Mouse (Mus musculus) v-Abl transformed pro-B cells (cell line): Measurements from ENCODE around the gene Plscr3.

ENCODE experiments used
- in situ Hi-C, 2 experiments: fragments of 400-800 bp; cut with MboI; formaldehyde crosslinking; loops; one replicate each; pipeline ENCODE4 v1.15.1; 2025; ENCODE audit not compliant: unreplicated experiment in 2 of 2

Plscr3 gene

GRCm38 (mm10) chr11:69846198-69846680 is at the start of gene Plscr3:
Gene Plscr3, plus strand, starts transcription at chr11:69846376.
- in situ Hi-C loops: no loop called here

- in situ Hi-C loops: no loop called here
These were observed 48.3 kb upstream of the Plscr3 start for GRCm38 (mm10) chr11:69797924-69798323.

- in situ Hi-C loops: loop anchor here (5.0 kb wide), 2 partner anchors 42 to 78 kb away; partner anchors contain the start of genes Polr2a (in 2 of the 2) and Tmem95 (in 1 of the 2)
These were observed 46.6 kb upstream of the Plscr3 start for GRCm38 (mm10) chr11:69799394-69800137.

GRCm38 (mm10) chr11:69800138-69800391 is 46.1 kb upstream of the Plscr3 start:
- in situ Hi-C loops: loop anchor here (5.0 kb wide), 2 partner anchors 43 to 77 kb away; partner anchors contain the start of genes Polr2a (in 2 of the 2) and Tmem95 (in 1 of the 2)

GRCm38 (mm10) chr11:69800392-69801197 is 45.6 kb upstream of the Plscr3 start:
- in situ Hi-C loops: loop anchor here (5.0 kb wide), 2 partner anchors 43 to 77 kb away; partner anchors contain the start of genes Polr2a (in 2 of the 2) and Tmem95 (in 1 of the 2)

- in situ Hi-C loops: loop anchor here (5.0 kb wide), 2 partner anchors 44 to 76 kb away; partner anchors contain the start of genes Polr2a (in 2 of the 2) and Tmem95 (in 1 of the 2)
These were observed 44.7 kb upstream of the Plscr3 start, which contains the start of gene Fgf11 for GRCm38 (mm10) chr11:69801379-69801977. Gene Fgf11, minus strand, starts transcription at chr11:69801857.

GRCm38 (mm10) chr11:69802648-69803105 is 43.5 kb upstream of the Plscr3 start:
- in situ Hi-C loops: loop anchor here (5.0 kb wide), 2 partner anchors 45 to 75 kb away; partner anchors contain the start of genes Polr2a (in 2 of the 2) and Tmem95 (in 1 of the 2)

- in situ Hi-C loops: loop anchor here (5.0 kb wide), 2 partner anchors 46 to 74 kb away; partner anchors contain the start of genes Polr2a (in 2 of the 2) and Tmem95 (in 1 of the 2)
These were observed 42.8 kb upstream of the Plscr3 start for GRCm38 (mm10) chr11:69803328-69803727.

GRCm38 (mm10) chr11:69803786-69804651 is 42.2 kb upstream of the Plscr3 start:
- in situ Hi-C loops: loop anchor here (5.0 kb wide), 2 partner anchors 47 to 73 kb away; partner anchors contain the start of genes Polr2a (in 2 of the 2) and Tmem95 (in 1 of the 2)

- in situ Hi-C loops: loop anchor here (5.0 kb wide), 2 partner anchors 47 to 73 kb away; partner anchors contain the start of genes Polr2a (in 2 of the 2) and Tmem95 (in 1 of the 2)
These were observed 41.6 kb upstream of the Plscr3 start for GRCm38 (mm10) chr11:69804652-69804940.

GRCm38 (mm10) chr11:69804972-69805909 is 40.9 kb upstream of the Plscr3 start, which contains the start of gene Tmem102:
Gene Tmem102, minus strand, starts transcription at chr11:69805624.
- in situ Hi-C loops: loop anchor here (5.0 kb wide), 3 partner anchors 37 to 72 kb away; partner anchors contain the start of genes Polr2a (in 2 of the 2) and Tmem95 (in 2 of the 2)

- in situ Hi-C loops: loop anchor here in 1 of 2 experiments (5.0 kb wide), 2 partner anchors 36 to 71 kb away; partner anchors contain the start of gene Tmem95
These were observed 39.8 kb upstream of the Plscr3 start for GRCm38 (mm10) chr11:69806378-69806777.

- in situ Hi-C loops: loop anchor here in 1 of 2 experiments (5.0 kb wide), 2 partner anchors 35 to 70 kb away; partner anchors contain the start of gene Tmem95
These were observed 38.5 kb upstream of the Plscr3 start for GRCm38 (mm10) chr11:69807641-69808040.

GRCm38 (mm10) chr11:69810280-69810679 is 35.9 kb upstream of the Plscr3 start:
- in situ Hi-C loops: no loop called here

- in situ Hi-C loops: no loop called here
These were observed 31.0 kb upstream of the Plscr3 start, which contains the start of gene Gm39566 for GRCm38 (mm10) chr11:69815155-69815554. Gene Gm39566, minus strand, starts transcription at chr11:69815298.

GRCm38 (mm10) chr11:69816520-69816919 is 29.7 kb upstream of the Plscr3 start:
- in situ Hi-C loops: no loop called here

- in situ Hi-C loops: no loop called here
These were observed 27.8 kb upstream of the Plscr3 start, which contains the start of gene Spem2 for GRCm38 (mm10) chr11:69818365-69818764. Gene Spem2, minus strand, starts transcription at chr11:69818465.

- in situ Hi-C loops: no loop called here
These were observed 27.3 kb upstream of the Plscr3 start for GRCm38 (mm10) chr11:69818871-69819270.
